In the genomic region with DNA sequence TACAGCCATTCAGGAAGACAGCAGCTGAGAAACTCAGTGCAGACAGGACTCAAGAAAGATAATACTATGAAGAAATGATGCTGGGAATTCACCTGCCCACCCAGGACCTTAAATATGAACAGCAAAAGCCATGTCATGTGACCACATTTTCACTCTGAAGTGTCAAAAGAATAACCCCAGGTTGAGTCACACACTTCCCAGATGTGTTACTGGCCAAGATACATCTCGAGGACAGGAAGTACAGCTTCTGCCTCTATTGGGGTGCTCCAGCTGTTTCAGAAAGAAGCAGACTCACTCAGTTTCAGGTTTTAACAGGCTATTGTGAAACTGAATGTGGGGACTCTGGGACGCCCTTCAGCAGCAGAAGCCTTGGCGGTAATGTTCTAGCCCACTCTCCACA, we compare ENCODE assay signal across 13 mouse cellular contexts. TPM values are rescaled to one million over a fixed set of nuclear protein-coding genes. Genes with fewer than 3 reads are reported as not detected.
DNase-seq lines count a peak whose midpoint lies in the region; ATAC-seq and TF ChIP-seq lines count a peak whose summit lies in the region.
"Had no signal": no experiment of that assay in that cellular context is flagged by ENCODE, and none has a peak within 500 bp of the region (broad histone marks: within the 10 kb centered on the region; RNA-seq: fewer than 3 reads in every experiment).

No protein-coding gene starts in this region.

- peak; percentile 96 for TF ChIP-seq EP300 in CH12.LX (IDR thresholded peaks at IDR 0.05; ENCODE audit: low read length)

- 0 out of 2 replicates have a peak overlapping the region, but pooled peaks have one; percentile 24 for H3K27ac ChIP-seq in intestine, embryonic 16.5 days (ENCODE audit: low read length)
- no peak overlapping the region for H3K27ac ChIP-seq in intestine, postnatal 0 days (ENCODE audit: low read depth, low read length)
- peak overlapping the region; percentile 89 for H3K27ac ChIP-seq in CH12.LX (ENCODE audit: insufficient read depth, low read depth)
- H3K27ac ChIP-seq in limb, embryonic 13.5 days, result peak overlapping the region; percentile 18; the same call in 1 of the 2 replicates
- H3K27ac ChIP-seq: neural tube, embryonic 12.5 days had no signal

- no peaks in the 10 kb centered on the region for H3K36me3 ChIP-seq in intestine, embryonic 16.5 days (ENCODE audit: control insufficient read depth, insufficient read depth, low read length)
- peaks cover 15% of the 10 kb centered on the region; the same call in 1 of the 2 replicates for H3K36me3 ChIP-seq in intestine, postnatal 0 days (ENCODE audit: control insufficient read depth, insufficient read depth)
- peaks cover 7 to 21% of the 10 kb centered on the region in 2 experiments for H3K36me3 ChIP-seq in CH12.LX (replicated peaks in 1 of 2; ENCODE audit: control insufficient read depth in 1 of 2, insufficient read depth in 1 of 2, low read length in 1 of 2)
- H3K36me3 ChIP-seq in limb, embryonic 13.5 days, result peaks cover 14% of the 10 kb centered on the region

- DNase-seq in 416B (ENCODE audit: low read depth) (peak; percentile 86), CH12.LX (ENCODE audit: extremely low read depth) (peak; percentile 84)
- no peak for DNase-seq in adrenal gland, adult (ENCODE audit: inconsistent age in 2 of 2, low spot score in 1 of 2)
- no peak for DNase-seq in left cerebral cortex, adult 8-10 months (ENCODE audit: low spot score in 2 of 2)
- no peak for DNase-seq in adrenal gland, postnatal 25 days
- DNase-seq: cerebellum, postnatal 36 days; heart, postnatal 14 days; lung, adult 2 months; thymus, adult 2 months had no signal

- H3K4me1 ChIP-seq in intestine, embryonic 16.5 days (ENCODE audit: control insufficient read depth, insufficient read depth, low read length), result peaks cover 10% of the 10 kb centered on the region; the same call in 1 of the 2 replicates
- peaks cover 3% of the 10 kb centered on the region for H3K4me1 ChIP-seq in intestine, postnatal 0 days (replicated peaks; ENCODE audit: control insufficient read depth, insufficient read depth, low read length)
- peaks cover 44 to 47% of the 10 kb centered on the region in 2 experiments for H3K4me1 ChIP-seq in CH12.LX (ENCODE audit: control insufficient read depth in 1 of 2, insufficient read depth in 2 of 2)
- H3K4me1 ChIP-seq in limb, embryonic 13.5 days, result peaks cover 26% of the 10 kb centered on the region
- H3K4me1 ChIP-seq: neural tube, embryonic 12.5 days had no signal

- no peaks in the 10 kb centered on the region for H3K9me3 ChIP-seq in intestine, embryonic 16.5 days (ENCODE audit: control insufficient read depth, low read length)
- no peaks in the 10 kb centered on the region for H3K9me3 ChIP-seq in intestine, postnatal 0 days (ENCODE audit: control insufficient read depth)
- H3K9me3 ChIP-seq in CH12.LX (replicated peaks; ENCODE audit: low read length), result no peaks in the 10 kb centered on the region
- no peaks in the 10 kb centered on the region for H3K9me3 ChIP-seq in limb, embryonic 13.5 days
- H3K9me3 ChIP-seq: neural tube, embryonic 12.5 days had no signal

- no peak overlapping the region for H3K9ac ChIP-seq in intestine, embryonic 16.5 days (ENCODE audit: low read depth, low read length)
- H3K9ac ChIP-seq in intestine, postnatal 0 days (ENCODE audit: low read depth, low read length), result no peak overlapping the region
- H3K9ac ChIP-seq in CH12.LX (ENCODE audit: insufficient read depth, low read depth), result 0 out of 2 replicates have a peak overlapping the region, but pooled peaks have one; percentile 11
- no peak overlapping the region for H3K9ac ChIP-seq in limb, embryonic 13.5 days
- H3K9ac ChIP-seq: neural tube, embryonic 12.5 days had no signal

- dilution Hi-C loops in CH12.LX (cut with MboI; ENCODE audit: extremely low pct_ligation_motif_present, extremely low pct_unique_long_range_greater_than_20kb, low sequenced_read_pairs), result no loop called here

- no peak for TF ChIP-seq CTCF in intestine, postnatal 0 days (IDR thresholded peaks at IDR 0.05; ENCODE audit: low read depth)
- TF ChIP-seq CTCF in CH12.LX (conservative IDR thresholded peaks at IDR 0.05 in 1 of 2, IDR thresholded peaks at IDR 0.05 in 1 of 2; ENCODE audit: low read depth in 2 of 2, low read length in 2 of 2), result no peak

- no peaks in the 10 kb centered on the region for H3K27me3 ChIP-seq in intestine, embryonic 16.5 days (replicated peaks; ENCODE audit: control insufficient read depth, insufficient read depth, low read length)
- H3K27me3 ChIP-seq in intestine, postnatal 0 days (replicated peaks; ENCODE audit: control insufficient read depth, insufficient read depth, low read length), result no peaks in the 10 kb centered on the region
- no peaks in the 10 kb centered on the region for H3K27me3 ChIP-seq in CH12.LX (replicated peaks)
- no peaks in the 10 kb centered on the region for H3K27me3 ChIP-seq in limb, embryonic 13.5 days
- H3K27me3 ChIP-seq: neural tube, embryonic 12.5 days had no signal

- no peaks in the 10 kb centered on the region; the same call in 1 of the 2 replicates for H3K79me2 ChIP-seq in CH12.LX (replicated peaks; ENCODE audit: control insufficient read depth, extremely low read depth, insufficient read depth, poor library complexity, severe bottlenecking)

- no peak; the same call in 1 of the 2 replicates for TF ChIP-seq RAD21 in CH12.LX (IDR thresholded peaks at IDR 0.05; ENCODE audit: low read depth, low read length)

- ATAC-seq in intestine, embryonic 16.5 days, result no peak
- no peak for ATAC-seq in intestine, postnatal 0 days
- ATAC-seq in limb, embryonic 13.5 days (ENCODE audit: low FRiP score, low read depth), result no peak

- no peak overlapping the region for H3K4me2 ChIP-seq in intestine, embryonic 16.5 days (ENCODE audit: low read depth, low read length)
- no peak overlapping the region for H3K4me2 ChIP-seq in intestine, postnatal 0 days (replicated peaks; ENCODE audit: low read depth)
- H3K4me2 ChIP-seq in CH12.LX (ENCODE audit: insufficient read depth, low read depth, poor library complexity, severe bottlenecking), result peak overlapping the region; percentile 46
- H3K4me2 ChIP-seq in limb, embryonic 13.5 days (replicated peaks), result no peak overlapping the region
- H3K4me2 ChIP-seq: neural tube, embryonic 12.5 days had no signal

- H3K4me3 ChIP-seq in intestine, embryonic 16.5 days (ENCODE audit: low read length), result no peak overlapping the region
- no peak overlapping the region for H3K4me3 ChIP-seq in intestine, postnatal 0 days (ENCODE audit: low read depth, low read length)
- H3K4me3 ChIP-seq in CH12.LX (replicated peaks in 1 of 3; ENCODE audit: low read depth in 2 of 3, low read length in 2 of 3, poor library complexity in 1 of 3), result no peak overlapping the region
- no peak overlapping the region for H3K4me3 ChIP-seq in limb, embryonic 13.5 days
- H3K4me3 ChIP-seq: neural tube, embryonic 12.5 days had no signal

- in situ Hi-C loops in CH12.LX (cut with MboI; ENCODE audit: low pct_ligation_motif_present, low pct_unique_long_range_greater_than_20kb, low sequenced_read_pairs), result loop anchor here (5.0 to 10.0 kb wide), 2 partner anchors 35 to 162 kb away; no protein-coding TSS in a partner anchor

- TF ChIP-seq POLR2A in CH12.LX (IDR thresholded peaks at IDR 0.05; ENCODE audit: low read depth, low read length), result no peak

- 65% methylated on average over 3 of the region's 3 CpGs for WGBS in intestine, embryonic 16.5 days
- 71% methylated on average over 3 of the region's 3 CpGs for WGBS in intestine, postnatal 0 days
- 72% methylated on average over 3 of the region's 3 CpGs for WGBS in limb, embryonic 13.5 days

TF ChIP-seq in CH12.LX, 34 proteins besides CTCF, POLR2A, EP300 and RAD21 (continues in another document):
- TF ChIP-seq NRF1 (IDR thresholded peaks at IDR 0.05; ENCODE audit: low read depth, low read length), result no peak
- TF ChIP-seq ZNF384 (IDR thresholded peaks at IDR 0.05; ENCODE audit: low read depth, low read length), result no peak
- 0 out of 2 replicates have a peak, but pooled peaks have one; percentile 32 for TF ChIP-seq MAZ (IDR thresholded peaks at IDR 0.05; ENCODE audit: low read depth, low read length)
- peak; percentile 81 for TF ChIP-seq JUN (IDR thresholded peaks at IDR 0.05; ENCODE audit: insufficient read depth, low read depth, low read length)
- TF ChIP-seq NELFE (IDR thresholded peaks at IDR 0.05; ENCODE audit: low read depth, low read length), result no peak
- peak; percentile 93 for TF ChIP-seq TCF12 (IDR thresholded peaks at IDR 0.05; ENCODE audit: low read depth, low read length)
- peak; percentile 68 for TF ChIP-seq MAX (IDR thresholded peaks at IDR 0.05; ENCODE audit: low read length)
- TF ChIP-seq CHD2 (IDR thresholded peaks at IDR 0.05; ENCODE audit: low read length), result peak; percentile 66; the same call in 1 of the 2 replicates
- peak; percentile 8; the same call in 1 of the 2 replicates for TF ChIP-seq SMC3 (IDR thresholded peaks at IDR 0.05; ENCODE audit: low read depth, low read length)
- TF ChIP-seq IRF4 (IDR thresholded peaks at IDR 0.05; ENCODE audit: low read depth, low read length), result peak; percentile 93
- peak; percentile 85 for TF ChIP-seq USF2 (conservative IDR thresholded peaks at IDR 0.05; ENCODE audit: low read depth, low read length)
- TF ChIP-seq MYC (IDR thresholded peaks at IDR 0.05; ENCODE audit: low read depth, low read length), result 0 out of 2 replicates have a peak, but pooled peaks have one; percentile 44
- no peak for TF ChIP-seq UBTF (IDR thresholded peaks at IDR 0.05; ENCODE audit: low read depth, low read length)
- no peak for TF ChIP-seq ZC3H11A (IDR thresholded peaks at IDR 0.05; ENCODE audit: low read depth, low read length)

RNA-seq across cellular contexts. Expression of gene Rab20, which starts 26.0 kb away (rescaled TPM):
- 25.5 and 27.6 TPM in 2 replicates for polyA plus RNA-seq in intestine, embryonic 16.5 days (2015; fragmentation: Nextera tagmentation; extraction: Ambion mirVana)
- 42.4 and 43.5 TPM in 2 replicates for polyA plus RNA-seq in intestine, postnatal 0 days (2015; fragmentation: Nextera tagmentation; extraction: Ambion mirVana)
- total RNA-seq in CH12.LX (2012; rRNA removed) (18.2 and 23.2 TPM in 2 replicates), CH12.LX (2014; rRNA removed) (19.0 and 22.8 TPM in 2 replicates)
- 12.8 and 17.2 TPM in 2 replicates for polyA plus RNA-seq in CH12.LX (2012; ENCODE audit: insufficient read length, low read depth)
- 1.6 and 1.7 TPM in 2 replicates for polyA plus RNA-seq in limb, embryonic 13.5 days (2015; fragmentation: Nextera tagmentation; extraction: Ambion mirVana)
- total RNA-seq in left cerebral cortex, adult 8-10 months (2022), result 1 to 10 TPM in 2 of 4 experiments, under 1 TPM in 2; 0.35 to 1.6 (median 0.78) TPM
- total RNA-seq in adrenal gland, postnatal 25 days (2021), result 10.6 and 11.4 TPM in 2 replicates

RNA-seq across cellular contexts. Expression of gene Naxd, which starts 44.7 kb away (rescaled TPM):
- 96.8 and 105 TPM in 2 replicates for polyA plus RNA-seq in intestine, embryonic 16.5 days (2015; fragmentation: Nextera tagmentation; extraction: Ambion mirVana)
- 82.8 and 83.5 TPM in 2 replicates for polyA plus RNA-seq in intestine, postnatal 0 days (2015; fragmentation: Nextera tagmentation; extraction: Ambion mirVana)
- total RNA-seq in CH12.LX (2012; rRNA removed), result 57.1 and 59.8 TPM in 2 replicates
- total RNA-seq in CH12.LX (2014; rRNA removed), result 39.7 and 40.4 TPM in 2 replicates
- 50.1 and 52.8 TPM in 2 replicates for polyA plus RNA-seq in CH12.LX (2012; ENCODE audit: insufficient read length, low read depth)
- polyA plus RNA-seq in limb, embryonic 13.5 days (2015; fragmentation: Nextera tagmentation; extraction: Ambion mirVana), result 128 and 132 TPM in 2 replicates
- 10 to 100 TPM; 48.7 to 62.5 (median 56.0) TPM for total RNA-seq in left cerebral cortex, adult 8-10 months (2022)
- total RNA-seq in adrenal gland, postnatal 25 days (2021), result 75.0 and 77.5 TPM in 2 replicates

Comparison
In these comparisons a context has a peak if more than half of its experiments do, and no peak if none do; other contexts are left out.
1. DNase-seq: peak in 416B (single experiment) and CH12.LX (single experiment); none in adrenal gland, adult (0 of 2), left cerebral cortex, adult 8-10 months (0 of 2) and adrenal gland, postnatal 25 days (single experiment).